Mouse (Mus musculus) liver, embryonic 15.5 days (tissue): ENCODE results near the gene Rpl12. TPM values are rescaled to one million over a fixed set of nuclear protein-coding genes. Genes with fewer than 3 reads are reported as not detected.

ENCODE experiments used
- ATAC-seq: fragments of 200-750 bp; cut with Nextera tagmentation; 2 replicates; pipeline ENCODE4 v1.8.0; 2017; ENCODE audit warnings: moderate number of reproducible peaks, mild to moderate bottlenecking, moderate library complexity; ENCODE audit not compliant: insufficient read depth
- H3K27ac ChIP-seq: fragments of 300-500 bp; sonication (generic); replicated peaks from 2 replicates; pipeline ENCODE4 v1.5.1; 2015; ENCODE audit warnings: mild to moderate bottlenecking, inconsistent platforms
- H3K27me3 ChIP-seq: fragments of 300-500 bp; sonication (generic); 2 replicates; pipeline ENCODE4 v1.6.1; 2015; ENCODE audit warnings: mild to moderate bottlenecking, inconsistent platforms
- H3K36me3 ChIP-seq: fragments of 300-500 bp; sonication (generic); replicated peaks from 2 replicates; pipeline ENCODE4 v1.6.1; 2015; ENCODE audit warnings: moderate library complexity, mild to moderate bottlenecking, inconsistent platforms
- H3K4me1 ChIP-seq: fragments of 300-500 bp; sonication (generic); replicated peaks from 2 replicates; pipeline ENCODE4 v1.6.1; 2015; ENCODE audit warnings: inconsistent platforms
- H3K4me2 ChIP-seq: fragments of 300-500 bp; sonication (generic); 2 replicates; pipeline ENCODE4 v1.6.1; 2015; ENCODE audit warnings: moderate library complexity, mild to moderate bottlenecking, inconsistent platforms
- H3K4me3 ChIP-seq: fragments of 300-500 bp; sonication (generic); replicated peaks from 2 replicates; pipeline ENCODE4 v1.5.1; 2015; ENCODE audit warnings: mild to moderate bottlenecking, inconsistent platforms
- H3K9ac ChIP-seq: fragments of 300-500 bp; sonication (generic); 2 replicates; pipeline ENCODE4 v1.6.1; 2015; ENCODE audit warnings: moderate library complexity, mild to moderate bottlenecking, inconsistent platforms
- H3K9me3 ChIP-seq: fragments of 300-500 bp; sonication (generic); replicated peaks from 2 replicates; pipeline ENCODE4 v1.6.1; 2016; ENCODE audit warnings: inconsistent platforms
- WGBS: fragments of 180-500 bp; shearing (Covaris S2); methylation state at CpG from one replicate; pipeline ENCODE4 v1.1.7; 2015; ENCODE audit warnings: mixed read lengths; ENCODE audit not compliant: insufficient replicate concordance; 5-methylcytosine and 5-hydroxymethylcytosine counted together
- polyA plus RNA-seq: library from polyadenylated mRNA; unstranded; fragments of >200 nt; fragmentation: Nextera tagmentation; extraction: Ambion mirVana; gene quantifications from 2 replicates; pipeline ENCODE4 v1.2.1, GENCODE M21; 2015

Gene Rpl12
- polyA plus RNA-seq, 1 experiment from 2014 or later: 80.2 TPM

DNA sequence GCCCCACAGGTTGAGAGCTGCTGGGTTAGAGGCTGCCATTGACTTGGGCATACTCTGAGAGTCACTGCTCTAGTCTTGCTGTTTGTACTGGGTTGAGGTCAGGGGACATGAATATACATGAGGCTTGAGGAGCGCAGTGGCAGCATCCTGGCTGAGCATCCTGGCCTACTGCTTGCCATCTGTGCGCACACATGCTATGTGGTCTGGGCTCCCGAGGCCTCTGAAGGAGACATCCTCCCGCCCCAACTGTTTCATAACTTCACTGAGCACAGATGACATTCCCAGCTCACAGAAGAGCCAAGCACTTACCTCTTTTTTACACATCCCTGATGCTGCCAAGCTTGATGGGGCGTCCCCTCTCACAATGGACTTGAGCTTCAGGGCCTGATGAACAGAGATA is 53.5 kb downstream of the Rpl12 start:
- Histone ChIP-seq H3K9me3 (no peaks in the 10 kb centered on the region), H3K4me2 (no peak overlapping the region), H3K27me3 (no peaks in the 10 kb centered on the region), H3K4me1 (no peaks in the 10 kb centered on the region), H3K36me3 (no peaks in the 10 kb centered on the region), H3K9ac (no peak overlapping the region), H3K4me3 (no peak overlapping the region), H3K27ac (no peak overlapping the region)
- ATAC-seq: no peak
- WGBS: 64% methylated on average over 5 of the region's 5 CpGs

Other genes starting within 250 kb of the Rpl12 start
- 48.3 and 49.6 TPM in 2 replicates for gene Cdk9, start 248.5 kb upstream of the Rpl12 start, polyA plus RNA-seq
- gene Sh2d3c, start 240.5 kb upstream of the Rpl12 start, polyA plus RNA-seq: 7.0 and 8.3 TPM in 2 replicates
- gene 6330409D20Rik, start 220.5 kb upstream of the Rpl12 start, polyA plus RNA-seq: not detected in 2 replicates
- gene Tor2a, start 204.3 kb upstream of the Rpl12 start, polyA plus RNA-seq: 24.7 and 27.7 TPM in 2 replicates
- gene Ttc16, start 185.9 kb upstream of the Rpl12 start, polyA plus RNA-seq: 0.13 TPM in 1 of 2 replicates, not detected in the other
- gene Ptrh1, start 185.8 kb upstream of the Rpl12 start, polyA plus RNA-seq: 1.5 and 1.8 TPM in 2 replicates
- gene Cfap157, start 177.1 kb upstream of the Rpl12 start, polyA plus RNA-seq: not detected in 2 replicates
- 2.4 and 2.5 TPM in 2 replicates for gene Stxbp1, start 114.3 kb upstream of the Rpl12 start, polyA plus RNA-seq
- 8.5 and 11.6 TPM in 2 replicates for gene Fam129b, start 85.4 kb upstream of the Rpl12 start, polyA plus RNA-seq
- gene Lrsam1, start 55 bp downstream of the Rpl12 start, polyA plus RNA-seq: 2.0 and 2.5 TPM in 2 replicates
- 9.1 and 10.4 TPM in 2 replicates for gene Slc2a8, start 20.5 kb downstream of the Rpl12 start, polyA plus RNA-seq
- 0.86 and 0.89 TPM in 2 replicates for gene Garnl3, start 170.1 kb downstream of the Rpl12 start, polyA plus RNA-seq